Mouse (Mus musculus) midbrain, embryonic 13.5 days (tissue): Measurements from ENCODE around the gene Rpl4. TPM values are rescaled to one million over a fixed set of nuclear protein-coding genes. Genes with fewer than 3 reads are reported as not detected.
"Not testable (repeated sequence)": the region's sequence is repeated elsewhere in the genome, so short reads cannot be mapped to it uniquely, and the experiment has no call there.

Source experiments
- ATAC-seq: fragments of 200-750 bp; cut with Nextera tagmentation; 2 replicates; pipeline ENCODE4 v1.8.0; 2017; ENCODE audit warnings: mild to moderate bottlenecking, moderate TSS enrichment, moderate library complexity
- H3K27ac ChIP-seq: fragments of 300-500 bp; sonication (generic); 2 replicates; pipeline ENCODE4 v1.5.1; 2015; ENCODE audit warnings: inconsistent platforms, mild to moderate bottlenecking, moderate library complexity
- H3K27me3 ChIP-seq: fragments of 300-500 bp; sonication (generic); 2 replicates; pipeline ENCODE4 v1.6.1; 2015; ENCODE audit warnings: mild to moderate bottlenecking, inconsistent platforms
- H3K36me3 ChIP-seq: fragments of 300-500 bp; sonication (generic); 2 replicates; pipeline ENCODE4 v1.6.1; 2015; ENCODE audit warnings: mild to moderate bottlenecking, inconsistent platforms
- H3K4me1 ChIP-seq: fragments of 300-500 bp; sonication (generic); replicated peaks from 2 replicates; pipeline ENCODE4 v1.6.1; 2015; ENCODE audit warnings: inconsistent platforms
- H3K4me2 ChIP-seq: fragments of 300-500 bp; sonication (generic); replicated peaks from 2 replicates; pipeline ENCODE4 v1.6.1; 2015; ENCODE audit warnings: moderate library complexity, mild to moderate bottlenecking, inconsistent platforms
- H3K4me3 ChIP-seq: fragments of 300-500 bp; sonication (generic); replicated peaks from 2 replicates; pipeline ENCODE4 v1.5.1; 2015; ENCODE audit warnings: mild to moderate bottlenecking, inconsistent platforms
- H3K9ac ChIP-seq: fragments of 300-500 bp; sonication (generic); replicated peaks from 2 replicates; pipeline ENCODE4 v1.6.1; 2015; ENCODE audit warnings: mild to moderate bottlenecking, inconsistent platforms
- H3K9me3 ChIP-seq: fragments of 300-500 bp; sonication (generic); 2 replicates; pipeline ENCODE4 v1.6.1; 2016; ENCODE audit warnings: mild to moderate bottlenecking, inconsistent platforms
- WGBS: fragments of 180-500 bp; shearing (Covaris S2); methylation state at CpG from one replicate; pipeline ENCODE4 v1.1.7; 2015; 5-methylcytosine and 5-hydroxymethylcytosine counted together
- polyA plus RNA-seq: library from polyadenylated mRNA; unstranded; fragments of >200 nt; fragmentation: Nextera tagmentation; extraction: Ambion mirVana; gene quantifications from 2 replicates; pipeline ENCODE4 v1.2.1, GENCODE M21; 2015

Rpl4 gene
- 668 and 675 TPM in 2 replicates for polyA plus RNA-seq

GRCm38 (mm10) chr9:64172816-64173665 is at the start of gene Rpl4, which contains the start of gene Zwilch:
TSS of gene Rpl4 (plus strand) at chr9:64173375.
TSS of gene Zwilch (minus strand) at chr9:64173104.
- Histone ChIP-seq H3K4me3 (peak within 1 kb of the TSS; percentile 94), H3K27me3 (no peaks in the 10 kb centered on the region), H3K9ac (peak within 1 kb of the TSS; percentile 86), H3K27ac (peak within 1 kb of the TSS; percentile 76), H3K4me1 (peaks cover 25% of the 10 kb centered on the region), H3K4me2 (peak within 1 kb of the TSS; percentile 92), H3K36me3 (peaks cover 35% of the 10 kb centered on the region), H3K9me3 (no peaks in the 10 kb centered on the region)
- peak; percentile 92 for ATAC-seq
- WGBS, result 0% methylated on average over 42 of the region's 42 CpGs

DNA sequence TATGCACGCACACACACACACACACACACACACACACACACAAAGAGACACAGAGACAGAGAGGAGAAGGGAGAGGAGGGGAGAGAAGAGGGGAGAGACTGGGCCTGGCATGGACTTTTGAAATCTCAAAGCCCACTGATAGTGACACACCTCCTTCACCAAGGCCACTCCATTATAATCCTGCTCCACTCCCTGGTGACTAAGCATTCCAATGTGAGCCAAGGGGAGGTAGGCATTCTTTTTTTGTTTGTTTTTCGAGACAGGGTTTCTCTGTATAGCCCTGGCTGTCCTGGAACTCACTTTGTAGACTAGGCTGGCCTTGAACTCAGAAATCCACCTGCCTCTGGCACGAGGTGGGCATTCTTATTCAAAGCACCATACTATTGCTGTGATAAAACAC is 48.3 kb upstream of the Rpl4 start:
- ATAC-seq, H3K27me3 ChIP-seq, H3K4me1 ChIP-seq, H3K27ac ChIP-seq, H3K4me2 ChIP-seq, H3K36me3 ChIP-seq, H3K9ac ChIP-seq, H3K4me3 ChIP-seq, H3K9me3 ChIP-seq: not testable (repeated sequence)
- 63% methylated on average over 3 of the region's 3 CpGs for WGBS

DNA sequence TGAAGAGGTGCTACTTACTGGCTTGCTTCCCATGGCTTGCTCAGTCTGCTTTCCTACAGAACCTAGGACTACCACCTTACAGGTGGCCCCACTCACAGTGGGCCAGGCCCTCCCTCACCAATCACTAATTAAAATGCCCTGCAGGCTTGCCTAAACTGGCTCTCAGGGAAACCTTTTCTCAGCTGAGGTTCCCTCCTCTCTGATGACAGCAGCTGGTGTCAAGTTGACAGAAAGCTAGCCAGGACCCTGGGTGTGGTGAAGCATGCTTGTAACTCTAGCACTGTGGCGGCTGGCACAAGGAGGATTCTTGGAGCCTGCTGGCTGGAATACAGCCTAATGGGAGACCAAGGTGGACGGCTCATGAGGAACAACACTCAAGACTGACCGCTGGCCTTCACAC is 47.9 kb upstream of the Rpl4 start:
- no peak overlapping the region for H3K27ac ChIP-seq
- no peak overlapping the region for H3K4me3 ChIP-seq
- H3K4me2 ChIP-seq, result no peak overlapping the region
- H3K9me3 ChIP-seq, result no peaks in the 10 kb centered on the region
- no peaks in the 10 kb centered on the region for H3K27me3 ChIP-seq
- no peaks in the 10 kb centered on the region for H3K4me1 ChIP-seq
- H3K9ac ChIP-seq, result no peak overlapping the region
- WGBS, result 69% methylated on average over 3 of the region's 3 CpGs
- ATAC-seq, result no peak
- no peaks in the 10 kb centered on the region for H3K36me3 ChIP-seq

- H3K27ac ChIP-seq, result no peak overlapping the region
- no peaks in the 10 kb centered on the region for H3K36me3 ChIP-seq
- no peak overlapping the region for H3K9ac ChIP-seq
- no peaks in the 10 kb centered on the region for H3K4me1 ChIP-seq
- ATAC-seq, result no peak
- no peaks in the 10 kb centered on the region for H3K9me3 ChIP-seq
- H3K4me3 ChIP-seq, result no peak overlapping the region
- no peak overlapping the region for H3K4me2 ChIP-seq
- no peaks in the 10 kb centered on the region for H3K27me3 ChIP-seq
- 83% methylated on average over 12 of the region's 12 CpGs for WGBS
These were observed 47.1 kb upstream of the Rpl4 start for GRCm38 (mm10) chr9:64126121-64126520.

GRCm38 (mm10) chr9:64131623-64132022 is 41.6 kb upstream of the Rpl4 start:
- no peak overlapping the region for H3K27ac ChIP-seq
- ATAC-seq, result no peak
- no peaks in the 10 kb centered on the region for H3K36me3 ChIP-seq

DNA sequence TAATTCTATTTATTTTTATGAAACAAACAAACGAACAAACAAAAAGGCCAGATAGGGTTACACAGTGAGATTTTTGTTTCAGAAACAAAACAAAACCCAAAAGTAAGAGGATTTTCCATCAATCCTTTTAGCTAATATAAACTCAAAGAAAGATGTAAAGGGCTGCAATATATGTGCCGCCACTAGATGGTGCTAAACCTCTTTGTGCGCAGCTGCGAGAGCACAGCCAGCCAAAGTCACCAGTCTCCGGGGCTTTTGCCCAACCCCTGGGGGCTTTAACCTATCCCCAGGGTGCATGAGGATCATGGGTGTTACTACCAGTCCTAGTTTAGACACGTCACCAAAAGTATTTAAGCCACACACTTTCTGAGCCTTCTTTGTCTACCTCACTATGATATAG is 34.3 kb upstream of the Rpl4 start:
- not testable (repeated sequence) for H3K36me3 ChIP-seq, H3K4me1 ChIP-seq, H3K9me3 ChIP-seq, H3K27ac ChIP-seq, H3K4me2 ChIP-seq, ATAC-seq, H3K9ac ChIP-seq, H3K27me3 ChIP-seq, H3K4me3 ChIP-seq
- 6% methylated on average over 6 of the region's 6 CpGs for WGBS

More at GRCm38 (mm10) chr9:64131623-64132022, 41.6 kb upstream of the Rpl4 start:
- Histone ChIP-seq H3K4me3 (no peak overlapping the region), H3K9me3 (no peaks in the 10 kb centered on the region), H3K9ac (no peak overlapping the region), H3K27me3 (no peaks in the 10 kb centered on the region), H3K4me2 (no peak overlapping the region), H3K4me1 (no peaks in the 10 kb centered on the region)
- WGBS, result 88% methylated on average over 6 of the region's 6 CpGs

DNA sequence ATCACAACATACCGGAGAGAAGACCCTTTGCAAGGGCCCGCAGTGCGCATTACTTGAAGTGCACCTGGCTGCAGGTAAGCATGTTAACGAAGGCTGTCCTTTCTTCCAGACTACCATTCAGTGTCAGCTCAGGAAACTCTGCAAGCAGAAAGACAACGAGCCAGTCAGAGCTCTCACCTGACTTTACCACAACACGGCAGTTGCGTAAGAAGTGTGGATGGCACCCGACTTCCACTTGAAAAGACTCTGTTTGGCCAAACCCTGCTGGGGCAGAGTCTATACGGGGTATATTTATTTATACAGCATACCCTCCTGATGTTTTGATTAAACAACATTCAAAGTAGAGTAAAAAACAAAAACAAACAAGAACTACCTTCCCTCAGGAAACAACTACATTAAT is 33.3 kb upstream of the Rpl4 start:
- ATAC-seq, result no peak
- Histone ChIP-seq H3K4me3 (no peak overlapping the region), H3K4me2 (no peak overlapping the region), H3K9me3 (no peaks in the 10 kb centered on the region), H3K36me3 (peaks cover 5% of the 10 kb centered on the region), H3K27ac (no peak overlapping the region), H3K4me1 (no peaks in the 10 kb centered on the region), H3K9ac (no peak overlapping the region), H3K27me3 (no peaks in the 10 kb centered on the region)
- 92% methylated on average over 9 of the region's 9 CpGs for WGBS

- no peaks in the 10 kb centered on the region for H3K9me3 ChIP-seq
- no peak overlapping the region for H3K4me2 ChIP-seq
- H3K4me3 ChIP-seq, result no peak overlapping the region
- H3K36me3 ChIP-seq, result peaks cover 32% of the 10 kb centered on the region
- H3K9ac ChIP-seq, result no peak overlapping the region
- no peak overlapping the region for H3K27ac ChIP-seq
- no peaks in the 10 kb centered on the region for H3K4me1 ChIP-seq
- 97% methylated on average over 1 of the region's 1 CpGs for WGBS
- ATAC-seq, result no peak
- H3K27me3 ChIP-seq, result no peaks in the 10 kb centered on the region
These were observed 16.5 kb upstream of the Rpl4 start for GRCm38 (mm10) chr9:64156641-64157040.

- no peak for ATAC-seq
- peaks cover 27% of the 10 kb centered on the region for H3K36me3 ChIP-seq
- H3K4me1 ChIP-seq, result no peaks in the 10 kb centered on the region
- no peaks in the 10 kb centered on the region for H3K9me3 ChIP-seq
- H3K4me3 ChIP-seq, result no peak overlapping the region
- no peak overlapping the region for H3K9ac ChIP-seq
- no peak overlapping the region for H3K27ac ChIP-seq
- H3K4me2 ChIP-seq, result no peak overlapping the region
- WGBS, result 91% methylated on average over 5 of the region's 5 CpGs
- no peaks in the 10 kb centered on the region for H3K27me3 ChIP-seq
These were observed 12.7 kb upstream of the Rpl4 start for GRCm38 (mm10) chr9:64160471-64160870.

DNA sequence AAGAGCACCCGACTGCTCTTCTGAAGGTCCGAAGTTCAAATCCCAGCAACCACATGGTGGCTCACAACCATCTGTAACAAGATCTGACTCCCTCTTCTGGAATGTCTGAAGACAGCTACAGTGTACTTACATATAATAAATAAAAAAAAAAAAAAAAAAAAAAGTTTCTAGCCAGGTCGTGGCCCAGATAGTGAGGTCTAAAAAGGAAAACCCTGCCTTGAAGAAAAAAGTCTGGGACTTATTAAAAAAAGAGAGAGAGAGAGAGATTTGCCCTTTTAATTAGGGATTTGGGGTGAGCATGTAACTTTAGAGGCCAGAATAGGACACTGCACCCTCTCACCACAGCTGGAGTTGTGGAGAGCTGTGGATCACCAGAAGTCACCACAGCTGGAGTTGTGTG is 3.2 kb upstream of the Rpl4 start:
- peaks cover 21% of the 10 kb centered on the region for H3K4me1 ChIP-seq
- H3K4me2 ChIP-seq, H3K36me3 ChIP-seq, ATAC-seq, H3K4me3 ChIP-seq, H3K9me3 ChIP-seq, H3K9ac ChIP-seq, H3K27me3 ChIP-seq, H3K27ac ChIP-seq: not testable (repeated sequence)
- 98% methylated on average over 3 of the region's 3 CpGs for WGBS

- Histone ChIP-seq H3K4me1 (peaks cover 25% of the 10 kb centered on the region), H3K4me3 (peak overlapping the region; percentile 94), H3K36me3 (peaks cover 28% of the 10 kb centered on the region), H3K9me3 (no peaks in the 10 kb centered on the region), H3K27me3 (no peaks in the 10 kb centered on the region), H3K9ac (peak overlapping the region; percentile 76), H3K27ac (peak overlapping the region; percentile 76), H3K4me2 (peak overlapping the region; percentile 87)
- peak; percentile 71 for ATAC-seq
- 3% methylated on average over 18 of the region's 18 CpGs for WGBS
These were observed 895 bp upstream of the Rpl4 start for GRCm38 (mm10) chr9:64172145-64172815.

DNA sequence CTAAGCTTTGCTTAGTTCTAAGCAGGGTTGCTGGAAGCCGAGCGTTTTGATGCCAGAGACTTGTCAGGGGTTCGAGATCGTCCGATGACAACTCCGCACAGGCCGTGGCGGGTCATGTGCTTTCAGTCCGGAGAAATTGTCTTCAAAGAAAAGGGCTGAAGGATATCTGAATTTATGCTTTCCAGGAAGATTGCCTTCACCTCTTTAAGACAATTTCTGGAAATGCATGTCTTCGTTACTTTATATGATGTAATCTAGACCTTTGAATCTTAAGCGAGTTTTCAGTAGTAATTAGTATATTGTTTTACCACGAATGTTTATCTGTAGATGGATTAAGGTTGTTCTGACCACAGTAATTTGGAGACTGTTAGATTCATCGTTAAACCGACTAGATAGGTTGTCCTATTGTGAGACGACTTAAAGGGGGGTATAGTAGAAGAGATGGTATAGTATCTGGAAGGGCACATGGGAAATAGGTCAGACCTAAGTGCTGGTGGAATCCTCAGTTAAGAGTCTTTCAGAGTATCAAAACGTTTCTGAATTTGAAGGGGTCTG is 568 bp downstream of the Rpl4 start:
- WGBS, result under 1% methylated on average over 16 of the region's 16 CpGs
- H3K9ac ChIP-seq, result peak overlapping the region; percentile 86
- H3K4me3 ChIP-seq, result peak overlapping the region; percentile 94
- no peak for ATAC-seq
- H3K27me3 ChIP-seq, result no peaks in the 10 kb centered on the region
- H3K9me3 ChIP-seq, result no peaks in the 10 kb centered on the region
- H3K4me1 ChIP-seq, result peaks cover 27% of the 10 kb centered on the region
- peaks cover 40% of the 10 kb centered on the region for H3K36me3 ChIP-seq
- H3K27ac ChIP-seq, result peak overlapping the region; percentile 71
- H3K4me2 ChIP-seq, result peak overlapping the region; percentile 92
